Mouse (Mus musculus): ENCODE measurements around the gene Samd14.

Gene Samd14

GRCm38 (mm10) chr11:95072804-95073203, 63.1 kb downstream of the Samd14 start:
- DNase-seq (ENCODE audit: low spot score in 2 of 2): no peak

DNA sequence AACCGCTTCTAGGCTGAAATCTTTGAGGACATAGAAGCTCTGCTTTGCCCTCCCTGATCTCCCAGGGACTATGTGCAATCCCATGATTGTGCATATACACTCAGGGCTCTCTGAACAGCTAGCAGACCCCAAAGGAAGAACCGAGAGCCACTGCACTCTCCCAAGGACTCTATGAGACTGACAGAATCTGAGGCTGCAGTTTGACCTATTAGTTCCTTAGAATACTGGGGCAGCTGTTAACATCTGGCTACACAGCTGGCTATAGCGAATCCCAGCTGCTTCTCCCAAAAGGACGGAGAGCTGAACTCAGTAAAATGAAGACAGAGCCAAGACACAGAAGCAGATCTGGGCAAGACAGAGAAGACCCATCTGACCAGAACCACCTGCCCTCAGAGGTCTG, 64.2 kb downstream of the Samd14 start:
- DNase-seq (ENCODE audit: low spot score in 2 of 2): no peak

DNA sequence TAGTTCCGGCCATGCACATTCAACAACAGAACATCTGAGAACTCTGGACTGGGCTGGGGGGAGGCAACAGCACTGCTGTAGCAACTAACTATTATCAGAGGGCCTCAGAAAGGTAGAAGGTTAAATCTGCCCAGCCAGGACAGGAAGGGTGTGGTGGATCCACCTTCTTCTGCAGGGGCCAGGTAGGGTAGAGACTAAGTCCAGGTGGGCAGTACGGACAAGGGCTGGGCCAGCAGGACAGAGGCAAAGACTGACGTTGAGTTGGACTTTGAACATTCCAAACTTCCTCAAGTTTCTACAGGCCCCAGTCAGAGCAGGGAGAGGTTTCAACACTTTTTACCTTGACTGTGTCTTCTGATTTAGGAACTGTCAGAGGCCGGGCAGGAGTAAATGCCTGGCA, 65.0 kb downstream of the Samd14 start:
- no peak for DNase-seq (ENCODE audit: low spot score in 2 of 2)

- no peak for DNase-seq (ENCODE audit: low spot score in 2 of 2)
Observed at GRCm38 (mm10) chr11:95075197-95076040, 65.7 kb downstream of the Samd14 start.
